Mouse (Mus musculus) ES-Bruce4 (cell line): ENCODE results near the gene Tor4a. TPM values are rescaled to one million over a fixed set of nuclear protein-coding genes. Genes with fewer than 3 reads are reported as not detected.

Source experiments
- H3K27ac ChIP-seq: 2 replicates; pipeline ENCODE4 v1.5.1; 2012; ENCODE audit warnings: low read length, inconsistent platforms; ENCODE audit not compliant: insufficient read depth
- H3K27me3 ChIP-seq: 2 replicates; pipeline ENCODE4 v1.6.1; 2012; ENCODE audit warnings: mild to moderate bottlenecking, low read length, inconsistent platforms; ENCODE audit not compliant: control insufficient read depth, poor library complexity, insufficient read depth, severe bottlenecking
- H3K36me3 ChIP-seq: 2 replicates; pipeline ENCODE4 v1.6.1; 2012; ENCODE audit warnings: inconsistent platforms, mild to moderate bottlenecking, low read length, moderate library complexity; ENCODE audit not compliant: control insufficient read depth, poor library complexity, insufficient read depth, severe bottlenecking
- H3K4me1 ChIP-seq: one replicate; pipeline ENCODE4 v1.8.1; 2011; ENCODE audit warnings: low read length; ENCODE audit not compliant: control insufficient read depth, insufficient read depth
- H3K4me3 ChIP-seq: 2 replicates; pipeline ENCODE4 v1.5.1; 2011; ENCODE audit warnings: low read depth, mild to moderate bottlenecking, low read length
- H3K9ac ChIP-seq: 2 replicates; pipeline ENCODE4 v1.6.1; 2012; ENCODE audit warnings: low read depth, mild to moderate bottlenecking, inconsistent platforms; ENCODE audit not compliant: poor library complexity, severe bottlenecking
- H3K9me3 ChIP-seq: replicated peaks from 2 replicates; pipeline ENCODE4 v1.6.1; 2012; ENCODE audit warnings: mild to moderate bottlenecking, low read length, inconsistent platforms; ENCODE audit not compliant: control insufficient read depth, poor library complexity, insufficient read depth, severe bottlenecking
- CTCF ChIP-seq: IDR thresholded peaks from one replicate; pipeline ENCODE4 v1.8.1; 2011; ENCODE audit warnings: low read depth, low read length
- EP300 ChIP-seq: IDR thresholded peaks from 2 replicates; pipeline ENCODE4 v1.6.1; 2011; ENCODE audit warnings: low read depth, low read length; ENCODE audit not compliant: insufficient read depth
- POLR2A ChIP-seq: IDR thresholded peaks from one replicate; pipeline ENCODE4 v1.8.1; 2011; ENCODE audit warnings: low read length; ENCODE audit not compliant: insufficient read depth
- polyA plus RNA-seq: library from polyadenylated mRNA; stranded (reverse); fragments of >200 nt; gene quantifications from 2 replicates; pipeline ENCODE4 v1.2.4, GENCODE M21; 2011; ENCODE audit warnings: low read depth; ENCODE audit not compliant: missing spikeins, insufficient read depth, insufficient read length

Gene Tor4a
- polyA plus RNA-seq, 1 experiment = 4.5 TPM

DNA sequence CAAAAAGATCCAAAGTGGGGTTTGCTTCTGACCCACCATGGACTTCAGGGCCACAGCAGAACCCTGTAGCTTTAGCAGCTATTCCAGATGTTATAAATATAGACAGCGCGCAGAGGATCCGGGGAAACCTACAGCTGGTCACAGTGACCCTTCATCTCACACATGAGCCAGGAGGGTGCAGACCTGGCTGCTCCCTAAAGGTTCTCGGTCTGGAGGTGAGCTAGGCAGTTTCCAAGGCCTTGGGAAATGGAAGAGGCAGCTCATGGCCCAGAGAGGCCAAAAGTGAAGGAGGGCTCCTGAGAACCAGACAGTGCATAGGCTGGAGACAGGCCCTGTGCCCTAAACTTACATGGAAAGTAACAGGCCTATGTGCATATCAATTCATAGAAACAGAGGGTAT is 22.9 kb downstream of the Tor4a start:
- H3K27ac ChIP-seq = no peak overlapping the region
- H3K36me3 ChIP-seq = no peaks in the 10 kb centered on the region
- TF ChIP-seq CTCF (no peak), EP300 (no peak), POLR2A (no peak)
- H3K9ac ChIP-seq = no peak overlapping the region
- no peak overlapping the region for H3K4me3 ChIP-seq
- H3K27me3 ChIP-seq = no peaks in the 10 kb centered on the region
- H3K4me1 ChIP-seq = no peaks in the 10 kb centered on the region
- H3K9me3 ChIP-seq = no peaks in the 10 kb centered on the region

DNA sequence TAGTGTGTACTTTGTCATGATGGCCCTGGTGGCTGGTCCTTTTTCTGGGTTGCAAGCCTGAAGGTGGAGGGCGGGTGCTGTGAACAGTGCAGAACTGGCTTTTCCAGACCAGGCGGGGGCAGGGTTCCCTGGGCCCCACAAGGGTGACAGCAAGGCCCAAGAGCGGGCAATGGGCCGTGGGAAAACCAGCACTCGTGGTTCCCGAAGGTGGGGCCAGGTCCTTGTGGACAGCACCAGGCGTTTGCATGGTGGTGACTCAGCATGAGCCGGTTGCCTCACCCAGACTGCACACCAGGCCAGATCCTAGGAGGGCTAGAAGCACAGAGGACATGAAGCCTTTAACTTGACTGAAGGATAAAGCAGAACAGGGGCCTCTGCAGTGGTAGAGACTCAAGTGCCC is 24.1 kb downstream of the Tor4a start:
- no peaks in the 10 kb centered on the region for H3K36me3 ChIP-seq
- H3K4me1 ChIP-seq = no peaks in the 10 kb centered on the region
- no peak overlapping the region for H3K4me3 ChIP-seq
- no peak overlapping the region for H3K27ac ChIP-seq
- no peaks in the 10 kb centered on the region for H3K27me3 ChIP-seq
- H3K9me3 ChIP-seq = no peaks in the 10 kb centered on the region
- H3K9ac ChIP-seq = no peak overlapping the region
- TF ChIP-seq CTCF = no peak
- no peak for TF ChIP-seq POLR2A
- TF ChIP-seq EP300 = no peak

DNA sequence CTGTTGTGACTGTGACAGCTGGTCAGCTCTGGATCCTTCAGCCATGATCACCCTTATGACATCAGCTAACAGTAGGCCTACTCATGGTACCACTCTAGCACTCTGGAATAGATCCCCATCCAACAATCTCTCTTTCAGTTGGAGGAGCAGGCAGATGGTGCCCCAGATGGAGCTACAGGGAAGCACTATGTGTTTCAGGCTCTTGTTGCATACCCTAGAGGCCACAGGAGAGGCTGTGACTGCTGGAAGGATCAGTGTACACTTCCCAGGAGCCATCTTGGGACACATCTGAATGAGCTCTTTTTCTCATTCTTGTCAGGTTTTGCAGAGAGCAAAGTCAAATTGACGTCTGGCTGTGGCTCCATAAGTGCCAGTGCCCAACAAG is 24.9 kb downstream of the Tor4a start:
- peaks cover 2% of the 10 kb centered on the region for H3K4me1 ChIP-seq
- H3K4me3 ChIP-seq = no peak overlapping the region
- no peak overlapping the region for H3K27ac ChIP-seq
- TF ChIP-seq CTCF (no peak), EP300 (no peak), POLR2A (no peak)
- no peak overlapping the region for H3K9ac ChIP-seq
- no peaks in the 10 kb centered on the region for H3K27me3 ChIP-seq
- H3K9me3 ChIP-seq = no peaks in the 10 kb centered on the region
- no peaks in the 10 kb centered on the region for H3K36me3 ChIP-seq

DNA sequence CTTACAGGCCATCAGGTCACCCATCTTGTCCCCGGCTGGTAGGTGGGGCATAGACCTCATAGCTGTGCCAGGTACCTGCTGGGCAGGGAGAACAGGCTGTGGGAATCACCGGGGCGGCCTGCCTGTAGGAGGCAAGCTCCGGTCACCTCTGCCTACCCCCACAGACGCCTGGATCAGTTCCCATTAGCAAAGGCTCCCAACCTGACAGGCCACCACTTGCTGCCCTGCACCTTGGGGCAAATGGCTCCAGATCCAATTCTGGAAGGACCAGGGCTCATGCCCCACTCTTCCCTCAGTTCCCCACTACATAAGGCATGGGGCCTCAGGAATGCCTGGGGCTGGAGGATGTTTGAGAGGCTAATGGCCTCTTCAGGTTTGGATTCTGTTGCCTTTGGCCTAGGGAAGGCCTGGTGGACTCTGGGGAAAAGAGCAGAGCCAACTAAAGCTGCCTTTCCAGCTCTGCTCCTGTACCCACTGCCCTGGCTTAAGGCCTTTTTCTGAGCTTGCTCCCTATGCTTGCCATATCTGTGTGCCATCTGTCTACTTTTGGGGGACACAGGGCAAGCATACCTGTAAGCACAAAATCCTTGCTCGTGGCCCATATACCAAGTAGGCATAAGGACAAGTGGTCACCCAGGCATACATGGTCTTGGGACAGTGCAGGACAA is 25.5 kb downstream of the Tor4a start:
- no peak overlapping the region for H3K27ac ChIP-seq

DNA sequence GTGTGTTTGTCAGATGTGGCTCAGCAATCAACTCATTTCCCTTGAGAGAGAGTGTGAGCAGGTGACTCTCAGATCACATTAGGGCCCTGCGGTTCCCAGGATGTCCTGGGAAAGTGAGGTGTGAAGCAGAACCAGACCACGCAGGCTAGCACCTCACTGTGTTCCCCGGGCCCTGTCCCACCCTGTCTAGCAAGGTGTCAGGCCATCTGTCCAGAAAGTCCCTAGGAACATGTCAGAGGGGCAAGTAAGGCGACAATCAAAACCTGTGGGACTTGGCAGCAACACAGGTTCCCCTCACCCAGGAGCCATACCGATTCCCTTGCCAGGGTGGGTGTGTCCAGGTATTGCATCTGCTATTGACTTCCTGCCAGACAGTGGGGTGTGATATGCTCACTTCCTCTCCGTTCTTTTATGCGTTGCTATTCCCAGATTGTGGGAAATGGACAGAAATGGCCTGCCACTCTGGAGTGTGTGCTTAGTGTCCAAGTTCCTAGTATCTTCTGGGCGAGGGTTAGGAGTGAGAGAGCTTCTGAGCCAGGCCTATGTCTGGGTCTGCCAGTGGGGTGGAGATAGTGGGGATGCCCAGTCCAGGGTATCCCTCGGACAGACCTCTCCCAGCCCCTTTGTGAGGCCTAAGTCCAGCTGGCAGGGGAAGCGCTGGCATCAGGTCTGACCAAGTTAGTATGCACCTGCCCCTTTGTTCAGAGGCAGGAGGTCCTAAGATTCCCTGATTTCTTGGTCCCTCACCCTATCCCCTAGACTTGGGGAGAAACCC is 26.2 kb downstream of the Tor4a start:
- no peak overlapping the region for H3K27ac ChIP-seq
- H3K27me3 ChIP-seq = no peaks in the 10 kb centered on the region
- H3K36me3 ChIP-seq = no peaks in the 10 kb centered on the region
- H3K9ac ChIP-seq = no peak overlapping the region
- H3K4me3 ChIP-seq = no peak overlapping the region
- TF ChIP-seq EP300 (no peak), POLR2A (no peak), CTCF (no peak)
- H3K9me3 ChIP-seq = no peaks in the 10 kb centered on the region
- peaks cover 2% of the 10 kb centered on the region for H3K4me1 ChIP-seq

More for the DNA sequence above, 25.5 kb downstream of the Tor4a start:
- TF ChIP-seq EP300 = no peak
- TF ChIP-seq POLR2A = no peak
- no peak for TF ChIP-seq CTCF
- H3K27me3 ChIP-seq = no peaks in the 10 kb centered on the region
- H3K4me1 ChIP-seq = peaks cover 2% of the 10 kb centered on the region
- H3K4me3 ChIP-seq = no peak overlapping the region
- H3K9ac ChIP-seq = no peak overlapping the region
- H3K36me3 ChIP-seq = no peaks in the 10 kb centered on the region
- no peaks in the 10 kb centered on the region for H3K9me3 ChIP-seq

DNA sequence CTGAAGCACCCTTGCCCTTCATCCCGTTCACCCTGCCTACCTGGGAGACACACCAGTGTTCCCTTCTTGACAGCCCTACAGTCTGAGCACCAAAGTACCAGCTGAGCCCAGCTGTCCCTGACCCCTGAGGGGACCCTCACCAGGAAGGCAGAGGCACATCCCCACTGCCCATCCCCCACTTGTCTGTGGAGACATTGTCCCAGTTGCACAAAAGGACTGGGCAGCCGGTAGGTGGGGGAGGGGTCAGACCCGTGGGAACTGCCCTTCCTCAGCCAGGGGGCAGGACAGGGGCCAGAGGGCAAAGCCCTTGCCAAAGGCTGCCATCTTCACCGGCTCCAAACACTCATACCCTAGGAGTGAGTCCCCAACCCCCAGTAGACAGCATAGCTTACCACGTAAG is 26.9 kb downstream of the Tor4a start:
- H3K4me1 ChIP-seq = peaks cover 2% of the 10 kb centered on the region
- H3K9ac ChIP-seq = no peak overlapping the region
- no peak overlapping the region for H3K27ac ChIP-seq
- H3K4me3 ChIP-seq = no peak overlapping the region
- TF ChIP-seq EP300 (0 out of 2 replicates have a peak, but pooled peaks have one; percentile 5), POLR2A (no peak), CTCF (no peak)
- H3K36me3 ChIP-seq = no peaks in the 10 kb centered on the region
- H3K27me3 ChIP-seq = no peaks in the 10 kb centered on the region
- H3K9me3 ChIP-seq = no peaks in the 10 kb centered on the region
